Mouse (Mus musculus) lung, postnatal 0 days (tissue): ENCODE results near the gene Slc25a54. TPM values are rescaled to one million over a fixed set of nuclear protein-coding genes. Genes with fewer than 3 reads are reported as not detected.

Experiments
- ATAC-seq: fragments of 200-750 bp; cut with Nextera tagmentation; 2 replicates; pipeline ENCODE4 v1.8.0; 2017; ENCODE audit warnings: moderate library complexity
- DNase-seq: peaks from one replicate; pipeline ENCODE4 v3.0.0-alpha.2; 2016; ENCODE audit warnings: low spot score
- H3K27ac ChIP-seq: fragments of 300-500 bp; sonication (generic); 2 replicates; pipeline ENCODE4 v1.5.1; 2014; ENCODE audit warnings: antibody characterized with exemption, mild to moderate bottlenecking, low read length, mixed read lengths
- H3K27me3 ChIP-seq: fragments of 300-500 bp; sonication (generic); replicated peaks from 2 replicates; pipeline ENCODE4 v1.6.1; 2014; ENCODE audit warnings: low read length, mixed read lengths; ENCODE audit not compliant: insufficient read depth
- H3K36me3 ChIP-seq: fragments of 300-500 bp; sonication (generic); 2 replicates; pipeline ENCODE4 v1.6.1; 2014; ENCODE audit warnings: low read length, mixed read lengths; ENCODE audit not compliant: insufficient read depth
- H3K4me1 ChIP-seq: fragments of 300-500 bp; sonication (generic); 2 replicates; pipeline ENCODE4 v1.6.1; 2014; ENCODE audit warnings: antibody characterized with exemption, low read depth, low read length, mixed read lengths; ENCODE audit not compliant: insufficient read depth
- H3K4me2 ChIP-seq: fragments of 300-500 bp; sonication (generic); replicated peaks from 2 replicates; pipeline ENCODE4 v1.6.1; 2014; ENCODE audit warnings: low read depth, mild to moderate bottlenecking, low read length, moderate library complexity, mixed read lengths
- H3K4me3 ChIP-seq: fragments of 300-500 bp; sonication (generic); 2 replicates; pipeline ENCODE4 v1.5.1; 2014; ENCODE audit warnings: low read depth, low read length
- H3K9ac ChIP-seq: fragments of 300-500 bp; sonication (generic); replicated peaks from 2 replicates; pipeline ENCODE4 v1.6.1; 2014; ENCODE audit warnings: low read depth, mild to moderate bottlenecking
- H3K9me3 ChIP-seq: fragments of 300-500 bp; sonication (generic); 2 replicates; pipeline ENCODE4 v1.6.1; 2016; ENCODE audit warnings: low read length, mixed read lengths
- CTCF ChIP-seq: IDR thresholded peaks from 2 replicates; pipeline ENCODE4 v1.5.1; 2016; ENCODE audit warnings: antibody characterized with exemption, mild to moderate bottlenecking
- EP300 ChIP-seq: IDR thresholded peaks from 2 replicates; pipeline ENCODE4 v1.6.1; 2016; ENCODE audit warnings: antibody characterized with exemption, mild to moderate bottlenecking, control low read depth
- WGBS: fragments of 180-500 bp; shearing (Covaris S2); extraction: QIAGEN DNeasy Blood & Tissue Kit; methylation state at CpG from one replicate; pipeline ENCODE4 v1.1.7; 2014; 5-methylcytosine and 5-hydroxymethylcytosine counted together
- microRNA-seq: library from miRNA; unstranded; fragments of <30 nt; microRNA quantifications from one replicate; pipeline ENCODE4, GENCODE M21; 2016
- polyA plus RNA-seq: library from polyadenylated mRNA; unstranded; fragments of >200 nt; fragmentation: Nextera tagmentation; extraction: Ambion mirVana; gene quantifications from 2 replicates; pipeline ENCODE4 v1.2.1, GENCODE M21; 2015

Slc25a54 gene
- polyA plus RNA-seq, 1 experiment from 2014 or later, result not detected

DNA sequence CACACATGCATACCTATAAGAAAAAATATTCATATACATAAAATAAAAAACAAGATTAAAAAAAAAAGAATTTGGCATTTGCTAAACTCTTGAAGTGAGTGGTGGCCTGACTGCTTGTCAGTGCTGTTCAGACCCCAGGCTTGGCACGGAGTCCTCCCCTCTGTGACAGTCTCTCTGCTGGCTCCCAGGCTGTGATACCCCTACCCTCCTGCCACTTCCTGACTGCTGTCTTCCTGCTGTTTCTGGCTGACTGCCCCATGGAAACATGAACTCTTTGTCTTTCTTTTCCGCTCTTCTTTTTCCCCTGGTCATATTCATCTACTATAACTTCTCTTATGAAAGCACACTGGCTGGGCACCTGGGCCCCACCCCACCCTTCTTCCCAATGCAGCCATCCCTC lies 83.8 kb downstream of the Slc25a54 start:
- Histone ChIP-seq H3K4me1 (no peaks in the 10 kb centered on the region), H3K4me2 (no peak overlapping the region), H3K4me3 (no peak overlapping the region), H3K9me3 (no peaks in the 10 kb centered on the region), H3K9ac (no peak overlapping the region), H3K27ac (no peak overlapping the region), H3K27me3 (no peaks in the 10 kb centered on the region), H3K36me3 (peaks cover 4% of the 10 kb centered on the region; the same call in 1 of the 2 replicates)
- ATAC-seq (no peak), DNase-seq (no peak)
- no peak for TF ChIP-seq CTCF
- TF ChIP-seq EP300, result no peak
- WGBS, result 82% methylated on average over 2 of the region's 2 CpGs

DNA sequence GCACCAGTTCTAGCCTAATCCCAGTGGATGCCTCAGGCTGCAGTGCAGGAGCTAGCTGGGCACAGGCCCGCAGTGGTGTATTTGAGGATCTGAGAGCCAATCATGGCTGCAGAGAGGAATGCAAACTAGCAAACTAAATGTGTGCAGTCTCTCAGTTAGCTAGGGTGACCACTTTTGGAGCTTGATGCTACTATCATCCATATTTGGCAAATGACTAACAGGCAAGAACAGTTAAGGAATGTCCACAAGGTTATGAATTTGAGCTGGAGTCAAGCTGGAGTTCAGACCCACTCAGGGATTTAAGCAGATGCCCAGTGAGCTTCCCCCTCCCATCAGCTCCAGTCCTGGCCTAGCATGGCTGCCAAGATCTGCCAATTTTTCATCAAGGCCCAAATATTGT lies 84.4 kb downstream of the Slc25a54 start:
- Histone ChIP-seq H3K9me3 (no peaks in the 10 kb centered on the region), H3K27ac (no peak overlapping the region), H3K27me3 (no peaks in the 10 kb centered on the region), H3K9ac (no peak overlapping the region), H3K4me1 (no peaks in the 10 kb centered on the region), H3K36me3 (peaks cover 4% of the 10 kb centered on the region; the same call in 1 of the 2 replicates), H3K4me2 (no peak overlapping the region), H3K4me3 (no peak overlapping the region)
- no peak for TF ChIP-seq EP300
- TF ChIP-seq CTCF, result no peak
- ATAC-seq, result no peak
- DNase-seq, result no peak
- WGBS, result 90% methylated on average over 1 of the region's 1 CpGs

DNA sequence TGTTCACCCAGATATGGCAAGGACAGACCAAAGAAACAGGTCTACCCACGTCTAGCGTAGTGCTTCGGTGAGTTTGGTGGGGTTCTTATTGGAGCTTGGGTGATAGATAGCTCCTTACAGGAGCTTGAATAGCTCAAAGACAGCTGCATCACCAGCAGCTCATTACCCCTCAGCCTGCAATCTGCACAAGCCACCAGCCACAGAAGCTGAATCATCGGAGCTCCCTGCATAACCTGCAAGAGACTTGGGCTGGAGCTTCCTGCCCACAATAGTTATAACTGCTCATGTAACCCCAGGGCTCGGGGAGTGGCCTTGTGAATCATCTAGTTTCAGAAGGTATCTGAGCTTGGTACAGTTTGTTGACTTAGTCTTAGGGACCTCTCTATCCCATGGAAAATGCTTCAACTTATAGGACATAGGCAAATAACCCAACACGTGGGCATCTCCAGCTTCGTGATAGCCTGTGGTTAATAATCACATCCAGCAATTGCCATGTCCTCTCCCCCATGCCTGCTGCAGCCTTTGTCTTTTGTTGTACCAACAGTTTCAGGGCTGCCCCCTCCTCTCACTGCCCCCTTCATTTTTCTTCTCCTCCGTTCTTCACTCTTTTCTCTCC lies 85.1 kb downstream of the Slc25a54 start:
- H3K36me3 ChIP-seq, result peaks cover 4% of the 10 kb centered on the region; the same call in 1 of the 2 replicates
- H3K9ac ChIP-seq, result no peak overlapping the region
- TF ChIP-seq EP300 (no peak), CTCF (no peak)
- DNase-seq (no peak), ATAC-seq (no peak)
- no peaks in the 10 kb centered on the region for H3K4me1 ChIP-seq
- H3K27me3 ChIP-seq, result no peaks in the 10 kb centered on the region
- no peak overlapping the region for H3K4me3 ChIP-seq
- no peaks in the 10 kb centered on the region for H3K9me3 ChIP-seq
- no peak overlapping the region for H3K4me2 ChIP-seq
- no peak overlapping the region for H3K27ac ChIP-seq
- 73% methylated on average over 8 of the region's 8 CpGs for WGBS

Small RNAs within 50 kb of the gene (microRNA-seq; reads per million reads assigned to microRNA genes)
- gene Gm44384, result not detected

Other genes with a start within 250 kb of the Slc25a54 start
- 58.1 and 60.6 TPM in 2 replicates for gene Stxbp3, start 239.9 kb upstream of the Slc25a54 start, polyA plus RNA-seq
- gene Fndc7, start 190.5 kb upstream of the Slc25a54 start, polyA plus RNA-seq, result 1.7 and 1.9 TPM in 2 replicates
- gene Prpf38b, start 168.7 kb upstream of the Slc25a54 start, polyA plus RNA-seq, result 42.5 and 48.7 TPM in 2 replicates
- gene Henmt1, start 140.6 kb upstream of the Slc25a54 start, polyA plus RNA-seq, result 0.23 and 0.30 TPM in 2 replicates
- not detected in 2 replicates for gene Gm9857, start 140.0 kb upstream of the Slc25a54 start, polyA plus RNA-seq
- gene Fam102b, start 52.9 kb upstream of the Slc25a54 start, polyA plus RNA-seq, result 13.2 and 13.7 TPM in 2 replicates
- gene Slc25a24, start 42.7 kb downstream of the Slc25a54 start, polyA plus RNA-seq, result 18.0 and 21.2 TPM in 2 replicates